Mouse (Mus musculus) cerebellum, adult 2 months (tissue): ENCODE data around the gene Caprin1.

Experiments
- CTCF ChIP-seq: fragments of 200-500 bp; IDR thresholded peaks from 2 replicates; pipeline ENCODE4 v1.5.1; 2011; ENCODE audit warnings: low read depth, mild to moderate bottlenecking, control low read depth, low read length, moderate library complexity, borderline replicate concordance; ENCODE audit not compliant: insufficient read depth
- POLR2A ChIP-seq: fragments of 200-500 bp; IDR thresholded peaks from 2 replicates; pipeline ENCODE4 v1.6.1; 2011; ENCODE audit warnings: low read length, control low read depth, borderline replicate concordance; ENCODE audit not compliant: insufficient read depth

- TF ChIP-seq CTCF (no peak), POLR2A (no peak)
Measured at GRCm38 (mm10) chr2:103835614-103836395, 38.4 kb upstream of the Caprin1 start.
